Mouse (Mus musculus): ENCODE data around the gene Cep112. TPM values are rescaled to one million over a fixed set of nuclear protein-coding genes. Genes with fewer than 3 reads are reported as not detected.

The Cep112 gene
- polyA plus RNA-seq, 1 experiment = 2.5 TPM

- no peak overlapping the region for H3K27ac ChIP-seq (ENCODE audit: insufficient read depth, low read length)
- H3K4me1 ChIP-seq (ENCODE audit: control insufficient read depth, insufficient read depth, low read length) = peaks cover under 1% of the 10 kb centered on the region; the same call in 1 of the 2 replicates
- TF ChIP-seq CTCF (IDR thresholded peaks at IDR 0.05; ENCODE audit: extremely low read depth, insufficient read depth, low read length) = no peak
- TF ChIP-seq POLR2A (IDR thresholded peaks at IDR 0.05; ENCODE audit: extremely low read depth, insufficient read depth, low read length) = no peak
- H3K4me3 ChIP-seq (ENCODE audit: insufficient read depth, low read length) = no peak overlapping the region
These were observed 4.1 kb downstream of the Cep112 start for GRCm38 (mm10) chr11:108429076-108429475.

GRCm38 (mm10) chr11:108443893-108444563 is 19.0 kb downstream of the Cep112 start:
- no peak for TF ChIP-seq POLR2A (IDR thresholded peaks at IDR 0.05; ENCODE audit: extremely low read depth, insufficient read depth, low read length)
- TF ChIP-seq CTCF (IDR thresholded peaks at IDR 0.05; ENCODE audit: extremely low read depth, insufficient read depth, low read length) = no peak
- H3K27ac ChIP-seq (ENCODE audit: insufficient read depth, low read length) = no peak overlapping the region
- H3K4me1 ChIP-seq (ENCODE audit: control insufficient read depth, insufficient read depth, low read length) = no peaks in the 10 kb centered on the region
- H3K4me3 ChIP-seq (ENCODE audit: insufficient read depth, low read length) = no peak overlapping the region

DNA sequence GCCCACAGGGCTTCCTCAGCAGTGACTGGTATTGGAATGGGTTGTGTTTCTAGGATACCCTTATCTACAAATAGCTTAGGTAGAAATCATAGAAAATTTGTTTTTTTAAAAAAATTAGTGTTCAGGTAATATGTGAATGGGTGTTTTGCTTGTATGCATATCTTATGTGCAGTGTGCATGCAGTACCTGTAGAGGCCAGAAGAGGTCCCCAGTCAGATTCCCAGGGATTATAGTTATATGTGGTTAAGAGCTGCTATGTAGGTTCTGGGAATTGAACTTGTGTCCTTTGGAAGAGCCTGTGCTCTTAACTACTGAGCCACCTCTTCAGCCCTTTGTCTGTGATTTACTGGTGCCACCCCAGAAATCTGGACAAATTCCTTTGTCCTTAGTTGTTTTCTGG is 22.2 kb downstream of the Cep112 start:
- Histone ChIP-seq H3K4me1 (ENCODE audit: control insufficient read depth, insufficient read depth, low read length) (no peaks in the 10 kb centered on the region), H3K27ac (ENCODE audit: insufficient read depth, low read length) (no peak overlapping the region), H3K4me3 (ENCODE audit: insufficient read depth, low read length) (no peak overlapping the region)
- peak; percentile 27; the same call in 1 of the 2 replicates for TF ChIP-seq CTCF (IDR thresholded peaks at IDR 0.05; ENCODE audit: extremely low read depth, insufficient read depth, low read length)
- TF ChIP-seq POLR2A (IDR thresholded peaks at IDR 0.05; ENCODE audit: extremely low read depth, insufficient read depth, low read length) = no peak

DNA sequence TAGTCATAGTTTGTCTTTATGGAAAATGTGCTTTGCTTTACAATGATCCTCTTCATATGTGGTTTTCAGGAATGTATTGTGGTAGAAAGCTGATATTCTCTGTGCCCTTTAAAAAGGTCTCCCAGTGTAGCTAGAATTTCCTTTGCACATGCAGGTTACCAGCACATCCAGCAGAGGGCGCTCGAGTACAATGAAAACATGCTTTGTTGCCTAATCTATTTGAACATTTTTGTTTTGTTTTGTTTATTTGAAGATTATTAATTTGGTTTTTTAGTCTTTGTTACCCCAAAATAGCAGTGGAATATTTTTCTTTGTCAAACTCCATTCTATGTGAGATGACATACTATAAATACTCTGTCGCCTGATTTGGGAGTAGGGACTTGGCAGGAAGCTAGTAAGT is 24.8 kb downstream of the Cep112 start:
- TF ChIP-seq POLR2A (IDR thresholded peaks at IDR 0.05; ENCODE audit: extremely low read depth, insufficient read depth, low read length) = no peak
- peak; percentile 87 for TF ChIP-seq CTCF (IDR thresholded peaks at IDR 0.05; ENCODE audit: extremely low read depth, insufficient read depth, low read length)
- H3K4me3 ChIP-seq (ENCODE audit: insufficient read depth, low read length) = no peak overlapping the region
- H3K4me1 ChIP-seq (ENCODE audit: control insufficient read depth, insufficient read depth, low read length) = no peaks in the 10 kb centered on the region
- no peak overlapping the region for H3K27ac ChIP-seq (ENCODE audit: insufficient read depth, low read length)

DNA sequence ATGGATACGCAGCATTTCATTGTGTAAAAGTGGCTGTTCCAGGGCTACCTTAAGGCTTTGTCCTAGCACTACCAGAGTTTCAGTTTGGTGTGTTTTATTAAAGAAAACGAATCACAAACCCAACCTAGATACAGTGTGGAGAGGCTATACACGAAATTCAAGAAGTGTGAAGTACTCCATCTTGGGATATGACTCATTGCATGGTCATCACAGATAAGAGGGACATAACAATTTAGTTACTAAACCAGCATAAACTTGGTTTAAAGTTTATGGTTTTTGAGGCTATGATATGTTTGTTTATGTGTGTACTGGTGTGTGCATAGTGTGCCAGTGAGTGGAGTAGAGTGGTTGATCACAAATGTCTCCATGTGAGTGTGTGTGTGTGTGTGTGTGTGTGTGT is 34.6 kb downstream of the Cep112 start:
- no peak overlapping the region for H3K27ac ChIP-seq (ENCODE audit: insufficient read depth, low read length)
- no peaks in the 10 kb centered on the region for H3K4me1 ChIP-seq (ENCODE audit: control insufficient read depth, insufficient read depth, low read length)
- no peak overlapping the region for H3K4me3 ChIP-seq (ENCODE audit: insufficient read depth, low read length)
- TF ChIP-seq POLR2A (IDR thresholded peaks at IDR 0.05; ENCODE audit: extremely low read depth, insufficient read depth, low read length) = no peak
- no peak for TF ChIP-seq CTCF (IDR thresholded peaks at IDR 0.05; ENCODE audit: extremely low read depth, insufficient read depth, low read length)

DNA sequence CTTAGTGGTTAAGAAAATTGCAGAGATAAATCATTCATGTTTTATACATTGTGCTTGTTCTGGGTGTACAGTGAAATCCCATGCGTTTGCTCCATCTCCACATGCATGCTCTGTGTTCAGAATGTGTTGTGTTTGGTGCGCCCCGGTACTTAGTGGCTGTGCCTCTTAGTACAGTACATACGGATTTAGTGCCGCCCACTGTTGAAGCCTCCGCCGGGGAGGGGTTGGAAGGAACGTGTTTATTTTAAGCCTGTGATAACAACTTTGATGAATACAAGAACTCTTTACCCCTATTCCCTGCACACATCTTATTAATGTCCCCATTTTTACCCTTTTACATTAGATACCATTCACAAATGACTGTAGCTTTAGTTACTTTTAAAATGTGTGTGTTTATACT is 39.1 kb downstream of the Cep112 start:
- Histone ChIP-seq H3K4me1 (ENCODE audit: control insufficient read depth, insufficient read depth, low read length) (no peaks in the 10 kb centered on the region), H3K27ac (ENCODE audit: insufficient read depth, low read length) (no peak overlapping the region), H3K4me3 (ENCODE audit: insufficient read depth, low read length) (no peak overlapping the region)
- TF ChIP-seq POLR2A (IDR thresholded peaks at IDR 0.05; ENCODE audit: extremely low read depth, insufficient read depth, low read length) = no peak
- no peak for TF ChIP-seq CTCF (IDR thresholded peaks at IDR 0.05; ENCODE audit: extremely low read depth, insufficient read depth, low read length)

DNA sequence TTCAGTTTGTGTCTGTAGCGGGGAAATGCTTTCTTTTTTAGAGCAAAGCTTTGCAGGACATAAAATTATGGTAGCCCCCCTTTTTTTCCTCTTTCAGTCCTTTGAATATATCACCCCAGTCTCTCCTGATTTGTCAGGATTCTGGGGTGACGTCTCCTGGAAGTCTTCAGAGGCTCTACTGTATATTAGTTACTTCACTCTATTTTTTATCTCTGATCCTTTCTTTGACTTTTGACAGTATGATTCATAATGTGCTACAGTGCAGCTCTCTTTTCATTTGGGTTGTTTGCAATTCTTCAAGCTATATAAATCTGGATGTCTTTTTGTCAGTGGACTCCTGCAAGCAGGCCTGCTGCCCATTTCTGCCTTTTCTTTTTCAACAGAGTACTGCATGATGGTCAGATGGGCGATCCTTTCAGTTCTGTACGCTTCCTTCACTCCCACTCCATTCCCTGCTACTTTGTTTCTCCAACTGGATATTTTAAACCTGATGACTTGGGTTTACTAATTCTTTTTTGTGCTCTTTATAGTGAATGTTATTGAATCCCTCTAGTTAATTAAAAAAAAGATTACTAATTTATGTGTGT is 39.8 kb downstream of the Cep112 start:
- Histone ChIP-seq H3K4me1 (ENCODE audit: control insufficient read depth, insufficient read depth, low read length) (no peaks in the 10 kb centered on the region), H3K4me3 (ENCODE audit: insufficient read depth, low read length) (no peak overlapping the region), H3K27ac (ENCODE audit: insufficient read depth, low read length) (no peak overlapping the region)
- no peak for TF ChIP-seq CTCF (IDR thresholded peaks at IDR 0.05; ENCODE audit: extremely low read depth, insufficient read depth, low read length)
- no peak for TF ChIP-seq POLR2A (IDR thresholded peaks at IDR 0.05; ENCODE audit: extremely low read depth, insufficient read depth, low read length)

GRCm38 (mm10) chr11:108475738-108476137 is 50.7 kb downstream of the Cep112 start:
- H3K4me3 ChIP-seq (ENCODE audit: insufficient read depth, low read length) = no peak overlapping the region
- 0 out of 2 replicates have a peak overlapping the region, but pooled peaks have one; percentile 54 for H3K27ac ChIP-seq (ENCODE audit: insufficient read depth, low read length)
- H3K4me1 ChIP-seq (ENCODE audit: control insufficient read depth, insufficient read depth, low read length) = no peaks in the 10 kb centered on the region
- TF ChIP-seq CTCF (IDR thresholded peaks at IDR 0.05; ENCODE audit: extremely low read depth, insufficient read depth, low read length) = no peak
- TF ChIP-seq POLR2A (IDR thresholded peaks at IDR 0.05; ENCODE audit: extremely low read depth, insufficient read depth, low read length) = no peak

GRCm38 (mm10) chr11:108476226-108476625 is 51.2 kb downstream of the Cep112 start:
- Histone ChIP-seq H3K4me3 (ENCODE audit: insufficient read depth, low read length) (no peak overlapping the region), H3K27ac (ENCODE audit: insufficient read depth, low read length) (no peak overlapping the region), H3K4me1 (ENCODE audit: control insufficient read depth, insufficient read depth, low read length) (no peaks in the 10 kb centered on the region)
- TF ChIP-seq CTCF (IDR thresholded peaks at IDR 0.05; ENCODE audit: extremely low read depth, insufficient read depth, low read length) = no peak
- no peak for TF ChIP-seq POLR2A (IDR thresholded peaks at IDR 0.05; ENCODE audit: extremely low read depth, insufficient read depth, low read length)

- Histone ChIP-seq H3K27ac (ENCODE audit: insufficient read depth, low read length) (no peak overlapping the region), H3K4me3 (ENCODE audit: insufficient read depth, low read length) (no peak overlapping the region), H3K4me1 (ENCODE audit: control insufficient read depth, insufficient read depth, low read length) (no peaks in the 10 kb centered on the region)
- no peak for TF ChIP-seq POLR2A (IDR thresholded peaks at IDR 0.05; ENCODE audit: extremely low read depth, insufficient read depth, low read length)
- no peak for TF ChIP-seq CTCF (IDR thresholded peaks at IDR 0.05; ENCODE audit: extremely low read depth, insufficient read depth, low read length)
These were observed 59.0 kb downstream of the Cep112 start for GRCm38 (mm10) chr11:108483976-108484375.
